Mouse (Mus musculus): Measurements from ENCODE around the gene Tnfrsf1a.
"Not testable (repeated sequence)": the region's sequence is repeated elsewhere in the genome, so short reads cannot be mapped to it uniquely, and the experiment has no call there.

Tnfrsf1a gene

DNA sequence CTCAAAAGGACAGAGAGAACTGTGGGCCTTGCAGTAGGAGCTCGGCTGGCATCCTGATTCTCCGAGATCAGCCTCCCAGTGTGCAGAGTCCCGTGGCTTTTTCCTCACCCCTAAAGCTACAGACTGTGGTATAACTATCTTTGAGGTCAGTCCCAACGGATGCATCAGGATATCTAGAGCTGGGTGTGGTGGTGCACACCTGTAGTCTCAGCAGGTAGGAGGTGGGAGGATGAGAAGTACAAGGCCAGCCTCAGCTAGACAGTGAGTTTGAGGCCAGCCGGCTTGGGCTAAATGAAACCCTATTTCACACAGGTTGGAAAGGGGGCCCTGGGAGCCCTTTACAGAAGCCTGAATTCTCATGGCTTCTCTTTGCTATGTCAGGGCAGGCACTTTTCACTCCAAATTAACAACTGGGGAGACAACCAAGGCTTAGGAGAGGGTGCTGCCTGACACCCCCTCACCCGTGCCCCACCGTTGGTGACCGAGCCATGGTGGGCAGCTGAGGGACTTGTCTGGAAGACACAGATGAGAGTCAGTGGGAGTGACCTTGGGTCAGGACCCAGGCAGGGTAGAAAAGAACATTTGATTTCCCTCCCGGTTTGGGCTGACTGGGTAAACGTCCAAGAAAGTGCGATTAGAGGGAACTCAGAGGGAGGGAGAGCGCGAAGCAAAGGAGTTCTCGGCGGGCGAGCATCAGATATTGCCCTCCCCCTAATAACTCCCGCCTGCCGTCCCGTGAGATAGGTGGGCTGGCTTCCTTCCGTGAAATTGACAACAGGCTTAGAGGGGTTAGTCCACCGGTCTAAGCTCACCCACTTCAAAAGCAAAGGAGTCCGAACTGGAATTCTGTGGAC is at the start of gene Tnfrsf1a:
Tnfrsf1a (plus strand) TSS at position 642 of the 854 bp plus-strand sequence.
- no peak for ATAC-seq (ENCODE audit: insufficient number of reproducible peaks, low FRiP score, low TSS enrichment)

DNA sequence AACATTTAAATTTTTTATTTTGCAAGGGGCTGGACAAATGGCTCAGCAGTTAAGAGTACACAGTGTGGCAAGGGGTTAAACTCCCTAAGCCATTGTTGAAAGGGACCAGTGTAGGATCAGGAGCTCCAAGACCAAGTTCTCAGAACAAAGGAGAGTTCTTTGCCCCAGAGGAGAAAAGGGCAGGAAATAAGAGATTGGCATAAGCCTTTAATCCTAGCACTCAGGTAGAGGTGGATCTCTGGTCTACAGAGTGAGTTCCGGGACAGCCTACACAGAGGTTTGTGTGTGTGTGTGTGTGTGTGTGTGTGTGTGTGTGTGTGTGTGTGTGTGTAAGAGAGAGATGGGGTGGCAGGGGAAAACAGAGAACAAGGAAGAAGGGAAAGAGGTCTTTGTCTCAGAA is 48.2 kb upstream of the Tnfrsf1a start:
- ATAC-seq (ENCODE audit: insufficient number of reproducible peaks, low FRiP score, low TSS enrichment): no peak

DNA sequence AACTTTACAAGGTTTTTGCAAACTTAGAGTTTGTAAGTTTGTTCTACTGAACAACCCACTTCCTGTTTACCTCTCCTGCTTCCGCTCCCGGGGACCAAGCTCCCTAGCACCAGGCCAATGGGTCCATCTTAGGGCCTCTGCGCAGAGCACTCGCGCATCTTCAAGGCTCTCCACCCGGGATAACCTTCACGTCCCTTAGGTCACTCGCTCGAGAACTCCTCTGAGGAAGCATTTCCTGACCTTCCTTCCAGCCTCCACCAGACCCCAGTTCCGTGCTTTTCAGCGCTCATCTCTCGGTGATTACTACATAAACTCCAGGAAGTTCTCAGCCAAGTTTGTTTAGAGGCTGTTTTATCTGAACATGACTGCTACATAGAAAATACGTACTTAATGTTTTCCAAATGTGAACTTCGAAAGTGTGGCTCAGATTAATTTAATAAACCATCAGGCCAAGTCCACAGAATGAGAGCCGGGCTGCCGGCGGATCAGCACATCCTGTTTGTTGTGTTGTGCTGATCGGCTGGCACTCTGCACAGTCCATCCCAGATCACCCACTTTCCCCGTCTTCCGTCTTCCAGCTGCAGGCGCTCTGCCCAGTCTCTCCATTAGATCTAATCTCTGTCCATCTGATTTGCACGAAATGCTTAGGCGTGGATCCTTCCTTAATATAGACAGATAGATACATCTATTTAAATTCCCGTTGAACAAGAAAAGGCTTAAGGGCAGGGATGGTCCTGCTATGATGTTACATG is 46.8 kb upstream of the Tnfrsf1a start:
- no peak for ATAC-seq (ENCODE audit: insufficient number of reproducible peaks, low FRiP score, low TSS enrichment)

DNA sequence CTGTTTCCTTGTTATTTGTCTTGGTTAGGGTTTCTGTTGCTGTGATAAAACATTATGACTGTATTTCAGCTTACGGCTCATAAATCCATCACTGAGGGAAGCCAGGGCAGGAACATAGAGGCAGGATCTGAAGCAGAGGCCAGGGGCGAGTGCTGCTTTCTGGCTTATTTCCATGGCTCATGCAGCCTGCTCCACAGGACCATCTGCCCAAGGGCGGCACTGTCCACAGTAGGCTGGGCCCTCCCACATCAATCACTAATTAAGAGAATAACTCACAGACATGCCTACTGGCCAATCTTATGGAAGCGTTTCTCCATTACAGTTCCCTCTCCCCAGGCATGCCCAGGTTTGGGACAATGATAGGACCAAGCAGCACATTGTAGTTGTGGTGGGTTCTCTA is 45.9 kb upstream of the Tnfrsf1a start:
- no peak for ATAC-seq (ENCODE audit: insufficient number of reproducible peaks, low FRiP score, low TSS enrichment)

- not testable (repeated sequence) for ATAC-seq (ENCODE audit: insufficient number of reproducible peaks, low FRiP score, low TSS enrichment)
Measured at GRCm38 (mm10) chr6:125304408-125304807, 44.8 kb upstream of the Tnfrsf1a start.

DNA sequence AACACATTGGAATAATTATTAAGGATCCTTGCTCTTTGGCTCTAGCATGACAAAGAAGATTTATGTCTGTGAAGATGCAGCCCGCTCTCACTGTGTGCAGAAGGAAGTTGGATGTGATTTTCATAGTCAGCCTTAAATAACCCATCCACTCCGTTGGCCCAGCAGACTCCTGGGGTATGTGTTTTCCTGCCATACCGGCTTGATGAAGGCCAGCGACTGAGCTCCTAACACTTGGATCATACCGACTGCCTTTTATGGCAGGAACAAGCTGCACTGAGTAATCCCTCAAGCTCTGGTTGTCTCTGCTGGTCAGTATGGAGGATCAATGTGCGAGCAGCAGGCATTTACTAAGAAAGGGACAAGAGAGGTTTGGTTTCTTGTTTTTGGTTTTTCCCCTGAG is 43.7 kb upstream of the Tnfrsf1a start:
- ATAC-seq (ENCODE audit: insufficient number of reproducible peaks, low FRiP score, low TSS enrichment): no peak

DNA sequence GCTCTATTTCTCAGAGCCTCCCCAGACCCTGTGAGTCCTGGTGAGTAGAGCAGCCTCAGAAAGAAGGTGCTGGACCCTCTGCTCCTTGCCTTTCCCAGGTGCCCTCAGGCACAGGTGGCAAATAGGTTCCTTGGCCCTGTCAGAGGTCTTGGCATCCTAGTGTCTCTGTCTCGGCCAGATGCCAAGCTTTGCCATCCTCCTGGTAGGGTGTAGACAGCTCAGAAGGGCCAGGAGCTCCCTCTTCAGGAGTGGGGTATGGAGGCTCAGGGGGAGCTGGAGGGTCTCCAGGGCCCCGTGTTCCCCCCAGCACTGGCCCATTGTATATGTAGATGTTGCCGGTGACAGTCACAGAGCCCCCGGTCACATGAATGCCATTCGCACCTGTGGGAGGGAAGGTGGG is 42.1 kb upstream of the Tnfrsf1a start:
- no peak for ATAC-seq (ENCODE audit: insufficient number of reproducible peaks, low FRiP score, low TSS enrichment)

- ATAC-seq (ENCODE audit: insufficient number of reproducible peaks, low FRiP score, low TSS enrichment): no peak
Measured at GRCm38 (mm10) chr6:125308921-125309320, 40.2 kb upstream of the Tnfrsf1a start.

DNA sequence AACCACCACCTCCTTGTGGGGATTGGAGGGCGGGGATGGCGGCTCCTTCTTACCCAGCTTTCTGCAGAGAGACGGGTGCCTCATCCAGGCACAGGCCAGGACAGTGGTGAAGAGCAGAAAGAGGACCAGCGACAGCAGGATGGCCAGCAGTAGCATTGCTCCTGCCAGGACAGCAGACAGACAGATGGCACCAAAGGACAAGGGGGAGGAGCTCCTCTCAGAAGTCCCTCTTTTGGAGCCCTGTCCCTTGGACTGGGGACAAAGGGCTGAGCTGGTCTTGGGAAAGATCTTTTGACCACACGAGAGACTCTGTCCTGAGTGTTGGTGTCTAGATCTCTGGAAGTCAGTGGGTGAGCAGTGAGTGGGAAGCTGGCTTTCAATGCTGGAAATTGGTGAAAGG is 39.8 kb upstream of the Tnfrsf1a start:
- ATAC-seq (ENCODE audit: insufficient number of reproducible peaks, low FRiP score, low TSS enrichment): no peak

DNA sequence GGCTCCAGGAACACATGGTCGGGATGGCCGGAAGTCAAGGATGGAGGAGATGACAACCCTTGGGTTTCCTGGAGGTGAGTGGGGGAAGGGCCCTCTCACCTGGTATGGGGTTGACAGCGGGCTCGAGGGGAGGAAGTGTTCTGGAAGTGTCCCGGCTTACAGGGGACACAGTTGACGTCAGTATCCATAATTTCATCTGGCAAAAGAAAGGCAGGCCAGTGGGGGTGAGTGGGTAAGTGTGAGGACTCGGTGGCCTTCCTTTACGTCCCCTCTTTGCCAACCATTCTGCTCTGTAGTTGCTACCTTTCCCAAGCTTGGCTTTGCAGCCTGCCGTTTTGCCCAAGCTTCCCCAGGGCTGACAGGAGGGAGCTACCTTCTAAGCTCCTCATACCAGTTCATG is 37.0 kb upstream of the Tnfrsf1a start:
- no peak for ATAC-seq (ENCODE audit: insufficient number of reproducible peaks, low FRiP score, low TSS enrichment)

- ATAC-seq (ENCODE audit: insufficient number of reproducible peaks, low FRiP score, low TSS enrichment): no peak
Measured at GRCm38 (mm10) chr6:125312581-125313355, 36.4 kb upstream of the Tnfrsf1a start.

- peak; percentile 22; the same call in 1 of the 2 replicates for ATAC-seq (ENCODE audit: insufficient number of reproducible peaks, low FRiP score, low TSS enrichment)
Measured at GRCm38 (mm10) chr6:125313546-125314230, 35.5 kb upstream of the Tnfrsf1a start, which contains the start of gene Ltbr. Ltbr (minus strand) TSS chr6:125313885.

DNA sequence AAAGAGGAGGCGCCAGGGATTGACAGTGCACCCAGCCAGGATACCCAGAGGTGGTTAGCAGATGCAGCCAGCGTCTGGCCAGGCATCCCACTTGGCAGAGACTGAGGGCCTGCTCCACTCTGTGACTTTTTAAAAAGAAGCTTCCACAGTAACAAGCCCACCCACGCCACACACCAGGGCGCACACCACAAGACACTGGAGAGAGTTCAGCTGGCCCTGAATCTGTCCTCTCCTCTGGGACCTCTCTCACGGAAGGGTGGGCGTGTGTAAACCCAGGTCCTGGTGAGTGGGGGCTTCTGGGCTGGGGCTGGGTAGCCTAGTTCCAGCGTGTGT is 35.0 kb upstream of the Tnfrsf1a start:
- no peak for ATAC-seq (ENCODE audit: insufficient number of reproducible peaks, low FRiP score, low TSS enrichment)

GRCm38 (mm10) chr6:125314746-125315145 is 34.4 kb upstream of the Tnfrsf1a start:
- no peak for ATAC-seq (ENCODE audit: insufficient number of reproducible peaks, low FRiP score, low TSS enrichment)

- ATAC-seq (ENCODE audit: insufficient number of reproducible peaks, low FRiP score, low TSS enrichment): no peak
Measured at GRCm38 (mm10) chr6:125317077-125317476, 32.1 kb upstream of the Tnfrsf1a start.

GRCm38 (mm10) chr6:125318981-125319918 is 29.9 kb upstream of the Tnfrsf1a start:
- no peak for ATAC-seq (ENCODE audit: insufficient number of reproducible peaks, low FRiP score, low TSS enrichment)

DNA sequence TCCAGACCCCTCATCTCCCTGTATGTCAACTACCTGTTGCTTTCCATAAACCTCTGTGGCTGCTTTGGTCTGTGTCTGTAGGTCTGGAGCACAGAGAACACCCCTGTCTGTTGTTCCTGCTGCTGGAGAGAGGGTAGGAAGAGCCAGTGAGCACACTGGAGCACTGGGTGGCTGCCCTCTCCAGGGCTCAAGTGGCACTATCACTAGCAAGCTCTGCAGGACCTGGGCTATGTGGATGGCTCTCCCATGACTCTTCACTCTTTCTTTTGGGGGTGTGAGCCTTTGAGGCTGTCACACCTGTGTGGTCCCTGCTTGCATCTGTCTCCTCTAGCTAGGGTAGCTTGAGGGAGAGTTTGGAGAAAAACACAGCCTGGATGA is 29.3 kb upstream of the Tnfrsf1a start:
- ATAC-seq (ENCODE audit: insufficient number of reproducible peaks, low FRiP score, low TSS enrichment): no peak

- no peak for ATAC-seq (ENCODE audit: insufficient number of reproducible peaks, low FRiP score, low TSS enrichment)
Measured at GRCm38 (mm10) chr6:125320323-125320722, 28.8 kb upstream of the Tnfrsf1a start, which contains the start of gene Scnn1a. Scnn1a (plus strand) TSS chr6:125320659.

Measured in cerebellum, adult (tissue).